Mouse (Mus musculus): Measurements from ENCODE around the gene Gba. TPM values are rescaled to one million over a fixed set of nuclear protein-coding genes. Genes with fewer than 3 reads are reported as not detected.

The Gba gene
- total and polyA plus RNA-seq, 2 experiments = 24.1 to 36.6 TPM

- Histone ChIP-seq H3K36me3 (ENCODE audit: control insufficient read depth, insufficient read depth, low read length) (no peaks in the 10 kb centered on the region), H3K27ac (replicated peaks; ENCODE audit: insufficient read depth, low read depth, low read length) (no peak overlapping the region), H3K79me2 (ENCODE audit: control insufficient read depth, insufficient read depth, low read length) (no peaks in the 10 kb centered on the region), H3K4me1 (ENCODE audit: control insufficient read depth, insufficient read depth, low read length) (peaks cover 6% of the 10 kb centered on the region; the same call in 1 of the 2 replicates), H3K4me3 (ENCODE audit: insufficient read depth, low read depth, low read length) (peak overlapping the region; percentile 6; the same call in 1 of the 2 replicates), H3K9ac (ENCODE audit: low read depth, low read length) (no peak overlapping the region), H3K27me3 (ENCODE audit: control insufficient read depth, insufficient read depth, low read length) (no peaks in the 10 kb centered on the region)
- DNase-seq (ENCODE audit: extremely low read depth, low read depth, low spot score) = no peak
- TF ChIP-seq POLR2A (IDR thresholded peaks at IDR 0.05; ENCODE audit: extremely low read depth, insufficient read depth, low read length) = no peak
- no peak for TF ChIP-seq CTCF (IDR thresholded peaks at IDR 0.05; ENCODE audit: low read depth, low read length)
- WGBS = 52% methylated on average over 12 of the region's 12 CpGs
These were observed 35.8 kb downstream of the Gba start for GRCm38 (mm10) chr3:89238494-89238893.

- H3K4me1 ChIP-seq (ENCODE audit: control insufficient read depth, insufficient read depth, low read length) = peaks cover 10% of the 10 kb centered on the region; the same call in 1 of the 2 replicates
- no peaks in the 10 kb centered on the region for H3K79me2 ChIP-seq (ENCODE audit: control insufficient read depth, insufficient read depth, low read length)
- no peaks in the 10 kb centered on the region for H3K27me3 ChIP-seq (ENCODE audit: control insufficient read depth, insufficient read depth, low read length)
These were observed 39.7 kb downstream of the Gba start for GRCm38 (mm10) chr3:89242331-89242895.

GRCm38 (mm10) chr3:89243609-89244008, 40.9 kb downstream of the Gba start:
- 43% methylated on average over 14 of the region's 14 CpGs for WGBS
- Histone ChIP-seq H3K27ac (replicated peaks; ENCODE audit: insufficient read depth, low read depth, low read length) (no peak overlapping the region), H3K4me1 (ENCODE audit: control insufficient read depth, insufficient read depth, low read length) (peaks cover 12% of the 10 kb centered on the region; the same call in 1 of the 2 replicates), H3K79me2 (ENCODE audit: control insufficient read depth, insufficient read depth, low read length) (no peaks in the 10 kb centered on the region), H3K9ac (ENCODE audit: low read depth, low read length) (no peak overlapping the region), H3K27me3 (ENCODE audit: control insufficient read depth, insufficient read depth, low read length) (no peaks in the 10 kb centered on the region), H3K36me3 (ENCODE audit: control insufficient read depth, insufficient read depth, low read length) (no peaks in the 10 kb centered on the region), H3K4me3 (ENCODE audit: insufficient read depth, low read depth, low read length) (no peak overlapping the region)
- TF ChIP-seq POLR2A (IDR thresholded peaks at IDR 0.05; ENCODE audit: extremely low read depth, insufficient read depth, low read length) (no peak), CTCF (IDR thresholded peaks at IDR 0.05; ENCODE audit: low read depth, low read length) (0 out of 2 replicates have a peak, but pooled peaks have one; percentile 16)
- no peak for DNase-seq (ENCODE audit: extremely low read depth, low read depth, low spot score)

More at GRCm38 (mm10) chr3:89242331-89242895, 39.7 kb downstream of the Gba start:
- H3K36me3 ChIP-seq (ENCODE audit: control insufficient read depth, insufficient read depth, low read length) = no peaks in the 10 kb centered on the region
- peak; percentile 59 for DNase-seq (ENCODE audit: extremely low read depth, low read depth, low spot score)
- H3K4me3 ChIP-seq (ENCODE audit: insufficient read depth, low read depth, low read length) = no peak overlapping the region
- 62% methylated on average over 9 of the region's 9 CpGs for WGBS
- no peak overlapping the region for H3K27ac ChIP-seq (replicated peaks; ENCODE audit: insufficient read depth, low read depth, low read length)
- no peak overlapping the region for H3K9ac ChIP-seq (ENCODE audit: low read depth, low read length)
- TF ChIP-seq POLR2A (IDR thresholded peaks at IDR 0.05; ENCODE audit: extremely low read depth, insufficient read depth, low read length) (no peak), CTCF (IDR thresholded peaks at IDR 0.05; ENCODE audit: low read depth, low read length) (peak; percentile 58; the same call in 1 of the 2 replicates)

- no peak for DNase-seq (ENCODE audit: extremely low read depth, low read depth, low spot score)
- WGBS = 36% methylated on average over 25 of the region's 25 CpGs
- no peaks in the 10 kb centered on the region for H3K79me2 ChIP-seq (ENCODE audit: control insufficient read depth, insufficient read depth, low read length)
- no peak overlapping the region for H3K27ac ChIP-seq (replicated peaks; ENCODE audit: insufficient read depth, low read depth, low read length)
- H3K9ac ChIP-seq (ENCODE audit: low read depth, low read length) = no peak overlapping the region
- H3K36me3 ChIP-seq (ENCODE audit: control insufficient read depth, insufficient read depth, low read length) = no peaks in the 10 kb centered on the region
- TF ChIP-seq CTCF (IDR thresholded peaks at IDR 0.05; ENCODE audit: low read depth, low read length) = 0 out of 2 replicates have a peak, but pooled peaks have one; percentile 27
- TF ChIP-seq POLR2A (IDR thresholded peaks at IDR 0.05; ENCODE audit: extremely low read depth, insufficient read depth, low read length) = no peak
- no peaks in the 10 kb centered on the region for H3K27me3 ChIP-seq (ENCODE audit: control insufficient read depth, insufficient read depth, low read length)
- no peak overlapping the region for H3K4me3 ChIP-seq (ENCODE audit: insufficient read depth, low read depth, low read length)
- H3K4me1 ChIP-seq (ENCODE audit: control insufficient read depth, insufficient read depth, low read length) = peaks cover 12% of the 10 kb centered on the region; the same call in 1 of the 2 replicates
These were observed 41.6 kb downstream of the Gba start for GRCm38 (mm10) chr3:89244158-89244981.

- Histone ChIP-seq H3K4me3 (ENCODE audit: insufficient read depth, low read depth, low read length) (0 out of 2 replicates have a peak overlapping the region, but pooled peaks have one; percentile 15), H3K36me3 (ENCODE audit: control insufficient read depth, insufficient read depth, low read length) (no peaks in the 10 kb centered on the region), H3K4me1 (ENCODE audit: control insufficient read depth, insufficient read depth, low read length) (peaks cover 12% of the 10 kb centered on the region; the same call in 1 of the 2 replicates), H3K9ac (ENCODE audit: low read depth, low read length) (no peak overlapping the region), H3K27me3 (ENCODE audit: control insufficient read depth, insufficient read depth, low read length) (no peaks in the 10 kb centered on the region), H3K79me2 (ENCODE audit: control insufficient read depth, insufficient read depth, low read length) (no peaks in the 10 kb centered on the region), H3K27ac (replicated peaks; ENCODE audit: insufficient read depth, low read depth, low read length) (no peak overlapping the region)
- no peak for DNase-seq (ENCODE audit: extremely low read depth, low read depth, low spot score)
- WGBS = 5% methylated on average over 19 of the region's 26 CpGs
- TF ChIP-seq CTCF (IDR thresholded peaks at IDR 0.05; ENCODE audit: low read depth, low read length) (no peak), POLR2A (IDR thresholded peaks at IDR 0.05; ENCODE audit: extremely low read depth, insufficient read depth, low read length) (no peak)
These were observed 42.4 kb downstream of the Gba start for GRCm38 (mm10) chr3:89244982-89245687.
